Mouse (Mus musculus): ENCODE measurements around the gene Chrd. TPM values are rescaled to one million over a fixed set of nuclear protein-coding genes. Genes with fewer than 3 reads are reported as not detected.
A peak's percentile ranks its signal among the peaks of the same experiment; 100 is the strongest.

The Chrd gene
- polyA plus RNA-seq, 1 experiment from 2014 or later, result 0.37 TPM

DNA sequence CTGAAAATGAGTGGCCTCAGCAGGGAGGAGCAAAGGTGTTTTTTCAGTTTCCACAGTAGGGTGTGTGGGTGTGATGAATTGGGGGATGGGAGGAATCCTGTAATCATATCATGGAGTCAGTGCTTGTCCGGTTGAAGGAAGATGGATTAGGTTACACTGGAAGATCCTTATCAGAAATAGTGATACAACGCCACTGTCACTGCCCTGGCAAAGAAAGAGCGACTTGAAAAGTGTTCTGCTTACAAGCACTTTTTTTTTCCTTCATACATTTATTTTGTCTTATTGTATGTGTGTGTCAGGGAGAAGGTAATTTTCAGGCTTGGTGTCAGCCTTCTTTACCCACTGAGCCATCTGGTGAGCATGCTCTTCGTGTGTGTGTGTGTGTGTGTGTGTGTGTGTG lies 10.2 kb upstream of the Chrd start:
- WGBS (ENCODE audit: insufficient replicate concordance), result 65% methylated on average over 4 of the region's 4 CpGs
- Histone ChIP-seq H3K4me2 (no peak overlapping the region), H3K4me3 (replicated peaks) (no peak overlapping the region), H3K9me3 (replicated peaks) (no peaks in the 10 kb centered on the region), H3K27me3 (0 out of 2 replicates have a peak, but pooled peaks cover 19% of the 10 kb centered on the region), H3K4me1 (replicated peaks) (peaks cover 22% of the 10 kb centered on the region), H3K9ac (no peak overlapping the region), H3K27ac (replicated peaks) (no peak overlapping the region), H3K36me3 (replicated peaks) (peaks cover 23% of the 10 kb centered on the region)
- no peak for ATAC-seq (ENCODE audit: insufficient read depth)

DNA sequence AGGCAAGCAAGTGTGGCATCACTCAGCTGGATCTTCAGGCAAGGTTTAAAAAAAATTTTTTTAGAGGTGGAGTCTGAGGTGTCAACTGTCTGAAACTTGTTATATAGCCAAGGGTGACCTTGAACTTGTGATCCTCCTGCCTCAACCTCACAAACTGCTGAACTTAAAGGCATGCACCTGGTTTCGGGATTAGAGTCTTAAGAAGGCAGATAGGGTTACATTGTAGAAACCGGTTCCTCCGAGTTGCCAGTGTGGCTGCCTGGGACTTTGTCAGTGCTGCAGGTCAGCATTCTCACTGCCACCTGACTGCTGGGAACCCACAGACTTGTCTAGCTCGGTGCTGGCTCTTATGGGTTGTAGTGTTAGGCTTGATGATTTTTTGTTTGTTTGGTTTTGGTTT lies 9.7 kb upstream of the Chrd start:
- peaks cover 23% of the 10 kb centered on the region for H3K36me3 ChIP-seq (replicated peaks)
- H3K4me3 ChIP-seq (replicated peaks), result no peak overlapping the region
- H3K27ac ChIP-seq (replicated peaks), result no peak overlapping the region
- H3K4me1 ChIP-seq (replicated peaks), result peaks cover 17% of the 10 kb centered on the region
- H3K27me3 ChIP-seq, result 0 out of 2 replicates have a peak, but pooled peaks cover 19% of the 10 kb centered on the region
- H3K9me3 ChIP-seq (replicated peaks), result no peaks in the 10 kb centered on the region
- H3K4me2 ChIP-seq, result no peak overlapping the region
- no peak for ATAC-seq (ENCODE audit: insufficient read depth)
- WGBS (ENCODE audit: insufficient replicate concordance), result 56% methylated on average over 4 of the region's 4 CpGs
- H3K9ac ChIP-seq, result no peak overlapping the region

DNA sequence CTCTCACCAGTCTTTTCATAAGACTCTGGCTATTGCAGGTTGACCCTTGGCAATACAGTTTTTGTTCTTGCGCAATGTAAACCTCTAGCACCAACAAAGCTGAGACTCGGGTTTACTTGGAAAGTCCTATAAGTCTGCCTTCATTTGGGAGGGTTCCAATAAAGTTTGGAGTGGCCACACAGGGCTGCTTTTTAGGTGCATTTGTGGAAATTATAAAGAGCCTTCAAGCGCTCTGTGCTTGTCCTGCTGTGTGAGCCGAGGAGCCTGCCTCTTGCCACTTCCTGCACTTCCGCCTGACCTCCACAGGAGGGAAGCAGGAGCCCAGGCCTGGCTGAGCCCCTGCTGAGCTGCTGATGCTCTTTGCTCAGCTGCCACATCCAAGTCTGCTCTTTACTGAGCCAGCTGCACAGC lies 8.6 kb upstream of the Chrd start:
- Histone ChIP-seq H3K36me3 (replicated peaks) (peaks cover 23% of the 10 kb centered on the region), H3K27me3 (peaks cover 29% of the 10 kb centered on the region), H3K27ac (replicated peaks) (no peak overlapping the region), H3K4me1 (replicated peaks) (peaks cover 10% of the 10 kb centered on the region), H3K4me2 (no peak overlapping the region), H3K4me3 (replicated peaks) (no peak overlapping the region), H3K9ac (no peak overlapping the region), H3K9me3 (replicated peaks) (no peaks in the 10 kb centered on the region)
- 30% methylated on average over 5 of the region's 5 CpGs for WGBS (ENCODE audit: insufficient replicate concordance)
- ATAC-seq (ENCODE audit: insufficient read depth), result peak; percentile 59

DNA sequence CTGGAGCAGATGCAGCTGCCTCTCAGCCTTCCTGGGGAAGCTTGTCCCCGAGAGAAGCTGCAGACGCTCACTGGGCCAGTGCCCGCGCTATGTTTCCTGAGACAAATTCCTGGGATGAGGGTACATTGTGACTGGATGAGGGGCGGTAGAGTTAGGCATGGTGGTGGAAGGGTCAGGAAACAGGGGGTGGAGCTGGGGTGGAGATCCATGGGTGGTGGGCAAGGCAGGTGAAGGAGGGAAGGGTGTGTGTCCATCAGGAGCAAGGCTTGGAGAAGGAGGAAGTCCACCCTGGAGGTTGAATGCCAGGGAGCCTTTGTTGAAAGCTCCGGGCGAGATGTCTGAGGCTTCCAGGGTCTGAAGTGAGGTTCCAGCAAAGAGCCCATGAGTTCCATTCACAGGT lies 7.6 kb upstream of the Chrd start:
- no peak for ATAC-seq (ENCODE audit: insufficient read depth)
- H3K9me3 ChIP-seq (replicated peaks), result no peaks in the 10 kb centered on the region
- H3K4me3 ChIP-seq (replicated peaks), result no peak overlapping the region
- peaks cover 10% of the 10 kb centered on the region for H3K4me1 ChIP-seq (replicated peaks)
- H3K4me2 ChIP-seq, result no peak overlapping the region
- H3K36me3 ChIP-seq (replicated peaks), result peaks cover 17% of the 10 kb centered on the region
- H3K27ac ChIP-seq (replicated peaks), result no peak overlapping the region
- 77% methylated on average over 7 of the region's 7 CpGs for WGBS (ENCODE audit: insufficient replicate concordance)
- peaks cover 38% of the 10 kb centered on the region for H3K27me3 ChIP-seq
- H3K9ac ChIP-seq, result no peak overlapping the region

DNA sequence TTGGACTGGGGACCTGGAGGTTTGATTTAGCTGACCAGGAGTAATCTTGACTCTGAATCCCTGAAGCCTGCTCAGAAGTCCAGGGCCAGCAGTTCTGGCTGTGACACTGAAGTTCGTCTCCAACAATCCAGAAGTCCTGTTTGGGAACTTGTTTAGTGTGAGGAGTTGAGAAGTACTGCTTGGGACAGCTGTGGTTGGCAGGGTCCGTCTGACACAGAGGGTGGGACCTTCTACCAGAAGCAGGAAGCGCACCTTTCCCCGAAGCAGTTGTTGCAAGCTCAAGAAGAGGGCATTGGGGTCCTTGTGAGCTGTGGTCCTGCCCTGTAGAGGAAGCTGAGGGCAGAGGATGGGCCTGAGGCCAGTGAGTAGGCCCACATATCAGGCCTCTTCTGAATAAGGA lies 7.2 kb upstream of the Chrd start:
- no peak for ATAC-seq (ENCODE audit: insufficient read depth)
- 54% methylated on average over 4 of the region's 4 CpGs for WGBS (ENCODE audit: insufficient replicate concordance)

DNA sequence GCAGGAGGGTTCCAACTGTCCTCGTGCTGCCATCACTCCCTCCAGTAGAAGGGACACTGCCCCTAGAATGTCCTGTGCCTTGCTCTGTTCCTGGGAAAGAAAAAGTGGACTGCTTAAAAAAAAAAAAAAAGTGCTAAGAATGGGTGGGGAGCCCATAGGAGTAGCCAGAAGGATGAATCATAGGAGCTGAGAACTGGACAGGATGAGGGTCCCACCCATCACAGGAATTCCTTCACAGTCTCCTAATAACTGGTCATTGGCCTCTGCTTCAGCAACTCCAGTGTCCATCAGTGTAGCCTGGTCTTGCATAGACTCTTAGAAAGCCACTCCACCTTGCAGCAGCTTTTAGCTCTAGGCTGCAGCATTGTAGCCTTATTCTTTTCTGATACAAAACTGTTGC lies 6.5 kb upstream of the Chrd start:
- no peak for ATAC-seq (ENCODE audit: insufficient read depth)
- H3K4me2 ChIP-seq, result no peak overlapping the region
- H3K4me1 ChIP-seq (replicated peaks), result peaks cover 10% of the 10 kb centered on the region
- H3K9me3 ChIP-seq (replicated peaks), result no peaks in the 10 kb centered on the region
- no peak overlapping the region for H3K27ac ChIP-seq (replicated peaks)
- peaks cover 9% of the 10 kb centered on the region; the same call in 1 of the 2 replicates for H3K36me3 ChIP-seq (replicated peaks)
- H3K9ac ChIP-seq, result no peak overlapping the region
- H3K4me3 ChIP-seq (replicated peaks), result no peak overlapping the region
- peaks cover 49% of the 10 kb centered on the region for H3K27me3 ChIP-seq
- WGBS (ENCODE audit: insufficient replicate concordance), result 23% methylated on average over 1 of the region's 1 CpGs

More for the DNA sequence above, 7.2 kb upstream of the Chrd start:
- Histone ChIP-seq H3K4me2 (no peak overlapping the region), H3K4me1 (replicated peaks) (peaks cover 10% of the 10 kb centered on the region), H3K9me3 (replicated peaks) (no peaks in the 10 kb centered on the region), H3K9ac (no peak overlapping the region), H3K27me3 (peaks cover 42% of the 10 kb centered on the region), H3K27ac (replicated peaks) (no peak overlapping the region), H3K36me3 (replicated peaks) (peaks cover 12% of the 10 kb centered on the region; the same call in 1 of the 2 replicates), H3K4me3 (replicated peaks) (no peak overlapping the region)

DNA sequence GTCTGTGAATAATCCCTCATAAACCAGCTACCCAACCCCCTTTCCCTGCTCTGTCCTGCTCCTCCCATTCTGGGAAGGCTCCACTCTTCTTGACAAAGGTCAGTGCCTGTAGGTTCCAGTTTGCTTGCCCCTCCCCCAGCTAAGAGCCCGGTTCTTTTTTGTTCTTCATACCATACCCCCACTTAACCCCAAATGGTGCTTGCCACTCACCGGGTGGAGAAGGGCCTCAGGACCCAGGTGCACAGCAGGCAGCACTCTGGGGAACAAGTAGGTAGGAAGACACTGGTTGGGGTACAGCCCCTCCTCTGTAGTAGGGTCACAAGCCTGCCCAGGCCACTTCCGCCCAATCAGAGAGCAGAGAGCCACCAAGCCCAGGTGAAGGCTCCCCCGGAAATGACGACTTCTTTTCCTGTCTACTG lies 2.6 kb upstream of the Chrd start:
- peak overlapping the region; percentile 56 for H3K27ac ChIP-seq (replicated peaks)
- peak overlapping the region; percentile 19; the same call in 1 of the 2 replicates for H3K4me2 ChIP-seq
- peak; percentile 85 for ATAC-seq (ENCODE audit: insufficient read depth)
- H3K9ac ChIP-seq, result no peak overlapping the region
- no peaks in the 10 kb centered on the region for H3K9me3 ChIP-seq (replicated peaks)
- H3K4me1 ChIP-seq (replicated peaks), result peaks cover 16% of the 10 kb centered on the region
- no peaks in the 10 kb centered on the region for H3K36me3 ChIP-seq (replicated peaks)
- H3K4me3 ChIP-seq (replicated peaks), result peak overlapping the region; percentile 38
- 25% methylated on average over 5 of the region's 5 CpGs for WGBS (ENCODE audit: insufficient replicate concordance)
- H3K27me3 ChIP-seq, result peaks cover 85% of the 10 kb centered on the region

DNA sequence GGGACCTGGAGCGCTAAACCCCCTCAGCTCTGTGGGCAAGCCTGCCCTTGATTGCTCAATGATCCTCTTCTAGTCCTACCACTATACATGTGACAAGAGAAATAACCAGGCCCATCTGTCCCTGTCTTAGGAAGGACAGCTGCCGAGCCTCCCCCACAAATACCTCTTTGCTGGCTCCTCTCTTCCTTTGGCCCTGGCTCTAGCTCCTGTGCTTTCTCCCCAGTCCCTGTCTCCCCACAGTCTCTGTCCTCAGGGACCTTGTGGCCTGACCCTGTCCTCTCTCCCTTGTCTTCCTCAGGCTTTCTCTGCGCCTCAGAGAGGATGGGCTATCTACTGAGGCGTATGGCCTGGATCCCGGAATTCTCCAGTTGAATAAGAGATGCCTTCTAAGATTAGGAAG lies 1.2 kb upstream of the Chrd start:
- no peaks in the 10 kb centered on the region for H3K36me3 ChIP-seq (replicated peaks)
- no peak overlapping the region for H3K4me2 ChIP-seq
- no peaks in the 10 kb centered on the region for H3K9me3 ChIP-seq (replicated peaks)
- H3K4me3 ChIP-seq (replicated peaks), result no peak overlapping the region
- H3K27me3 ChIP-seq, result peaks cover 87% of the 10 kb centered on the region
- H3K27ac ChIP-seq (replicated peaks), result no peak overlapping the region
- H3K9ac ChIP-seq, result no peak overlapping the region
- ATAC-seq (ENCODE audit: insufficient read depth), result no peak
- 45% methylated on average over 5 of the region's 5 CpGs for WGBS (ENCODE audit: insufficient replicate concordance)
- peaks cover 16% of the 10 kb centered on the region for H3K4me1 ChIP-seq (replicated peaks)

DNA sequence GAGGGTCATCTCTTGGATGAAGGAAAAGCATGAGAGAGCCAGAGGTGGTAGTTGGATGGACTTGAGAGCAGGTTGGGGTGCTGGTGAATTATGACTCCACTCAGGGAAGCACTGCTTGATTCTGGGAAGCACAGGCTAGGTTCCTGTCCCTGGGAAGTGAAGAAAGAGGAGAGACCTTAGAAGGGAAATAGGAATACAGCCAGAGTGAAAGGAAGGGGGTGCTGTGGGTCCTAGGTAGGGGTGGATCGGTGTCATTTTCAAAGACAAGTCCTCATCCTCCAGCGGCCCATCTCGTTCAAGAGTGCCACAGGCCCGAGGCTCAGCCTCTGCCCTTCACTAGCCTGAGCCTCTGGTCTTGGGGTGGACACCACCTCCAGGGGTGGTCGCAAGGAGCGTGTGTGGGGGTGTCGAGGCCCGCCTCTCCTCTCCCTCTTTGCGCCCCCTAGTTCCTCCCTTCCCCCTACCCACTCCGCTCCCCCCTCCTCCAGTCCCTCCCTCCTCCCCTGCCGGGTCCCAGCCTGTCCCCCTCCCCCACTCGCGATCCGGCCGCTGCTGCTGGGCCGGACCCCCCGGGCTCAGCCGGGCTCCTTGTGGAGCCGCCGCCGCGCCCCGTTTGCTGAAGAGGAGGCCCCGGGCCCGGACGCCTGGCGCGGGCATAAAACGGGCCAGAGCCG lies 539 bp upstream of the Chrd start:
- H3K9ac ChIP-seq, result peak overlapping the region; percentile 25; the same call in 1 of the 2 replicates
- peak overlapping the region; percentile 52 for H3K4me3 ChIP-seq (replicated peaks)
- no peak overlapping the region for H3K27ac ChIP-seq (replicated peaks)
- H3K4me1 ChIP-seq (replicated peaks), result peaks cover 16% of the 10 kb centered on the region
- no peaks in the 10 kb centered on the region for H3K36me3 ChIP-seq (replicated peaks)
- no peak for ATAC-seq (ENCODE audit: insufficient read depth)
- H3K4me2 ChIP-seq, result peak overlapping the region; percentile 73
- WGBS (ENCODE audit: insufficient replicate concordance), result 2% methylated on average over 30 of the region's 30 CpGs
- H3K27me3 ChIP-seq, result peaks cover 89% of the 10 kb centered on the region
- H3K9me3 ChIP-seq (replicated peaks), result no peaks in the 10 kb centered on the region

DNA sequence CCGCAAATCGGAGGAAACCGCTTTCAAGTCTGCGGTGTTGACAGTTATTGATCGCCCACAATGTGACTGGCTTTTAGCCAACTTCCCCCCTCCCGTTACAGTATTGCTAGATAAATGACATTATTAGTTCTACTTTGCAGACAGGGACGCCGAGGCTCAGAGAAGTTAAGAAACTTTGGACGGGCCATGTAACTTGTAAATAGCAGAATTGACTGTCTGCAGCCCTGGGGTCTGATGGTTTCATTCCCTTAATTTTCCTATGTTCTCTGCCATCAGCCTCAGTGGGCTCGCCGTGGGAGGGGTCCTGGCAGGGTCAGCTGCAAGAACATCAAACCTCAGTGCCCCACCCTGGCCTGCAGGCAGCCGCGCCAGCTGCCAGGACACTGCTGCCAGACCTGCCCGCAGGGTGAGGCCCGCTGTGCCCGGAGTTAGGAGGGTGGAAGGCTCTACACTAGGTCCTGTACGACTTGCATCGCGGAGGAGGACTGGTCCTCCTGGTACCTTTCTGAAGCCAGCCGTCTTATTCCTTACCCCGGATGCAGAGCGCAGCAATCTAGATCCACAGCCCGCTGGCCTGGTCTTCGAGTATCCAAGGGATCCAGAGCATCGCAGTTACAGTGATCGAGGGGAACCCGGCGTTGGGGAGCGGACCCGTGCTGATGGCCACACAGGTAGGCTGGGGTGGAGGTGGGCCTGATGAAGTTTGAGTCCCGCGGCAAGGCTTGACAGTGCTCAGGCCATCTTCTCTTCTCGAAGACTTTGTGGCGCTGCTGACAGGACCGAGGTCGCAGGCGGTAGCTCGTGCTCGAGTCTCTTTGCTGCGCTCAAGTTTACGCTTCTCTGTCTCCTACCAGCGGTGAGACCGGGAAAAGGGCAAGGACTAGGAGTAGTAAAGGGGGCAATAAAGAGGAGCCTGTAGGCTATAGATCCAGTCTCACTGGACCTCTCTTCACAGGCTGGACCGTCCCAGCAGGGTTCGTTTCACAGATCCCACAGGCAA lies 1.1 kb downstream of the Chrd start, which contains the start of gene Thpo:
Thpo (minus strand) TSS at position 781 of the 1,000 bp plus-strand sequence.
- H3K27ac ChIP-seq (replicated peaks), result no peak within 1 kb of the TSS
- no peak for ATAC-seq (ENCODE audit: insufficient read depth)
- peak within 1 kb of the TSS; percentile 73 for H3K4me2 ChIP-seq
- H3K36me3 ChIP-seq (replicated peaks), result no peaks in the 10 kb centered on the region
- WGBS (ENCODE audit: insufficient replicate concordance), result 4% methylated on average over 45 of the region's 45 CpGs
- peak within 1 kb of the TSS; percentile 52 for H3K4me3 ChIP-seq (replicated peaks)
- H3K9ac ChIP-seq, result no peak within 1 kb of the TSS
- peaks cover 16% of the 10 kb centered on the region for H3K4me1 ChIP-seq (replicated peaks)
- H3K27me3 ChIP-seq, result peaks cover 83% of the 10 kb centered on the region
- H3K9me3 ChIP-seq (replicated peaks), result no peaks in the 10 kb centered on the region

DNA sequence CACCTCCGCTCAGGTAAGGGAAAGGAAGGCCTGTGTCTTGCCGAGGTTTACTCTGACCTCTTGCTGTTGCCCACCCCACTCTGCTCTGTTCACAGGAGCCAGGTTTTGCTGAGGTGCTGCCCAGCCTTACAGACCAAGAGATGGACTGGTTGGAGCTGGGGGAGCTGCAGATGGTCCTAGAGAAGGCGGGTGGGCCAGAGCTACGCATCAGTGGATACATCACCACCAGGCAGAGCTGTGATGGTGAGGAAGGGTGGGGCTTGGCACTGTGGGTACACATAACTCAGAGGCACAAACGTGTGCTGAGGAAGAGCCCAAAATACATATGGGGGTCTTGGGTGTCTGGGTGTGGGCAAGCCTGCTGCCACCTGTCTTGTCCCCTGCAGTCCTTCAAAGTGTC lies 2.7 kb downstream of the Chrd start:
- H3K9me3 ChIP-seq (replicated peaks), result no peaks in the 10 kb centered on the region
- H3K27me3 ChIP-seq, result peaks cover 68% of the 10 kb centered on the region
- H3K27ac ChIP-seq (replicated peaks), result no peak overlapping the region
- H3K9ac ChIP-seq, result no peak overlapping the region
- H3K36me3 ChIP-seq (replicated peaks), result no peaks in the 10 kb centered on the region
- no peak for ATAC-seq (ENCODE audit: insufficient read depth)
- 43% methylated on average over 5 of the region's 5 CpGs for WGBS (ENCODE audit: insufficient replicate concordance)
- no peak overlapping the region for H3K4me3 ChIP-seq (replicated peaks)
- no peak overlapping the region for H3K4me2 ChIP-seq
- peaks cover 16% of the 10 kb centered on the region for H3K4me1 ChIP-seq (replicated peaks)
